Mouse (Mus musculus): ENCODE measurements around the gene Fam167b. TPM values are rescaled to one million over a fixed set of nuclear protein-coding genes. Genes with fewer than 3 reads are reported as not detected.

Gene Fam167b
- polyA plus RNA-seq, 1 experiment from 2014 or later = 4.4 TPM

- H3K27ac ChIP-seq = peak within 1 kb of the TSS; percentile 85
- H3K27me3 ChIP-seq = no peaks in the 10 kb centered on the region
- WGBS = 6% methylated on average over 44 of the region's 44 CpGs
- peaks cover 51% of the 10 kb centered on the region for H3K4me1 ChIP-seq (replicated peaks)
- no peaks in the 10 kb centered on the region for H3K9me3 ChIP-seq (replicated peaks)
- H3K9ac ChIP-seq = peak within 1 kb of the TSS; percentile 81
- ATAC-seq (replicated peaks; ENCODE audit: insufficient number of reproducible peaks, insufficient read depth, low FRiP score, low read depth) = peak; percentile 86
- peak within 1 kb of the TSS; percentile 69 for H3K4me3 ChIP-seq
- H3K4me2 ChIP-seq = peak within 1 kb of the TSS; percentile 85
- peaks cover 13% of the 10 kb centered on the region for H3K36me3 ChIP-seq
Measured at GRCm38 (mm10) chr4:129618786-129619691, 40.7 kb upstream of the Fam167b start, which contains the start of gene Iqcc. Gene Iqcc, minus strand, starts transcription at chr4:129619099.

- peak overlapping the region; percentile 85 for H3K4me2 ChIP-seq
- 93% methylated on average over 5 of the region's 5 CpGs for whole genome bisulfite sequencing
- no peak for ATAC-seq (replicated peaks; ENCODE audit: insufficient number of reproducible peaks, insufficient read depth, low FRiP score, low read depth)
- no peak overlapping the region for H3K27ac ChIP-seq
- peaks cover 52% of the 10 kb centered on the region for H3K4me1 ChIP-seq (replicated peaks)
- no peaks in the 10 kb centered on the region for H3K9me3 ChIP-seq (replicated peaks)
- H3K4me3 ChIP-seq = peak overlapping the region; percentile 69
- H3K9ac ChIP-seq = peak overlapping the region; percentile 81
- no peaks in the 10 kb centered on the region for H3K27me3 ChIP-seq
- peaks cover 13% of the 10 kb centered on the region for H3K36me3 ChIP-seq
Measured at GRCm38 (mm10) chr4:129618031-129618430, 39.7 kb upstream of the Fam167b start.

- ATAC-seq (replicated peaks; ENCODE audit: insufficient number of reproducible peaks, insufficient read depth, low FRiP score, low read depth) = no peak
Measured at GRCm38 (mm10) chr4:129617121-129617641, 38.8 kb upstream of the Fam167b start.

GRCm38 (mm10) chr4:129616631-129617030, 38.3 kb upstream of the Fam167b start:
- Histone ChIP-seq H3K9ac (no peak overlapping the region), H3K9me3 (replicated peaks) (no peaks in the 10 kb centered on the region), H3K4me3 (no peak overlapping the region), H3K4me1 (replicated peaks) (peaks cover 38% of the 10 kb centered on the region), H3K27me3 (no peaks in the 10 kb centered on the region), H3K4me2 (no peak overlapping the region), H3K36me3 (peaks cover 13% of the 10 kb centered on the region), H3K27ac (no peak overlapping the region)
- ATAC-seq (replicated peaks; ENCODE audit: insufficient number of reproducible peaks, insufficient read depth, low FRiP score, low read depth) = no peak
- 93% methylated on average over 3 of the region's 3 CpGs for WGBS

More at GRCm38 (mm10) chr4:129617121-129617641, 38.8 kb upstream of the Fam167b start:
- H3K4me1 ChIP-seq (replicated peaks) = peaks cover 44% of the 10 kb centered on the region
- no peak overlapping the region for H3K4me3 ChIP-seq
- 91% methylated on average over 7 of the region's 7 CpGs for WGBS
- H3K27ac ChIP-seq = no peak overlapping the region
- H3K36me3 ChIP-seq = peaks cover 13% of the 10 kb centered on the region
- H3K4me2 ChIP-seq = no peak overlapping the region
- H3K9ac ChIP-seq = no peak overlapping the region
- no peaks in the 10 kb centered on the region for H3K27me3 ChIP-seq
- no peaks in the 10 kb centered on the region for H3K9me3 ChIP-seq (replicated peaks)

- Histone ChIP-seq H3K4me3 (no peak overlapping the region), H3K4me1 (replicated peaks) (peaks cover 33% of the 10 kb centered on the region), H3K27me3 (no peaks in the 10 kb centered on the region), H3K27ac (no peak overlapping the region), H3K36me3 (peaks cover 13% of the 10 kb centered on the region), H3K9ac (no peak overlapping the region), H3K4me2 (no peak overlapping the region), H3K9me3 (replicated peaks) (no peaks in the 10 kb centered on the region)
- no peak for ATAC-seq (replicated peaks; ENCODE audit: insufficient number of reproducible peaks, insufficient read depth, low FRiP score, low read depth)
- WGBS = 84% methylated on average over 9 of the region's 9 CpGs
Measured at GRCm38 (mm10) chr4:129615801-129616290, 37.5 kb upstream of the Fam167b start.

- peaks cover 18% of the 10 kb centered on the region for H3K36me3 ChIP-seq
- no peak within 1 kb of the TSS for H3K9ac ChIP-seq
- no peak within 1 kb of the TSS for H3K4me2 ChIP-seq
- 74% methylated on average over 6 of the region's 6 CpGs for WGBS
- H3K4me1 ChIP-seq (replicated peaks) = peaks cover 27% of the 10 kb centered on the region
- no peak within 1 kb of the TSS for H3K4me3 ChIP-seq
- no peaks in the 10 kb centered on the region for H3K9me3 ChIP-seq (replicated peaks)
- H3K27ac ChIP-seq = peak within 1 kb of the TSS; percentile 59
- no peak for ATAC-seq (replicated peaks; ENCODE audit: insufficient number of reproducible peaks, insufficient read depth, low FRiP score, low read depth)
- H3K27me3 ChIP-seq = no peaks in the 10 kb centered on the region
Measured at GRCm38 (mm10) chr4:129614093-129614492, 35.7 kb upstream of the Fam167b start, which contains the start of gene Dcdc2b. Gene Dcdc2b, minus strand, starts transcription at chr4:129614257.

- no peak overlapping the region for H3K4me3 ChIP-seq
- ATAC-seq (replicated peaks; ENCODE audit: insufficient number of reproducible peaks, insufficient read depth, low FRiP score, low read depth) = no peak; the same call in 1 of the 2 replicates
- no peaks in the 10 kb centered on the region for H3K27me3 ChIP-seq
- no peaks in the 10 kb centered on the region for H3K9me3 ChIP-seq (replicated peaks)
- H3K27ac ChIP-seq = no peak overlapping the region
- no peak overlapping the region for H3K9ac ChIP-seq
- H3K4me1 ChIP-seq (replicated peaks) = peaks cover 16% of the 10 kb centered on the region
- 63% methylated on average over 4 of the region's 4 CpGs for WGBS
- H3K4me2 ChIP-seq = no peak overlapping the region
- peaks cover 26% of the 10 kb centered on the region for H3K36me3 ChIP-seq
Measured at GRCm38 (mm10) chr4:129610472-129610871, 32.1 kb upstream of the Fam167b start.

GRCm38 (mm10) chr4:129610026-129610425, 31.7 kb upstream of the Fam167b start:
- Histone ChIP-seq H3K27ac (no peak overlapping the region), H3K9ac (no peak overlapping the region)

GRCm38 (mm10) chr4:129609139-129609631, 30.8 kb upstream of the Fam167b start:
- ATAC-seq (replicated peaks; ENCODE audit: insufficient number of reproducible peaks, insufficient read depth, low FRiP score, low read depth) = no peak; the same call in 1 of the 2 replicates
- H3K4me2 ChIP-seq = no peak overlapping the region
- H3K36me3 ChIP-seq = peaks cover 37% of the 10 kb centered on the region
- peak overlapping the region; percentile 7 for H3K27ac ChIP-seq
- H3K4me3 ChIP-seq = no peak overlapping the region
- no peak overlapping the region for H3K9ac ChIP-seq
- WGBS = 77% methylated on average over 12 of the region's 12 CpGs
- H3K4me1 ChIP-seq (replicated peaks) = peaks cover 9% of the 10 kb centered on the region
- no peaks in the 10 kb centered on the region for H3K27me3 ChIP-seq
- no peaks in the 10 kb centered on the region for H3K9me3 ChIP-seq (replicated peaks)

More at GRCm38 (mm10) chr4:129610026-129610425, 31.7 kb upstream of the Fam167b start:
- Histone ChIP-seq H3K4me1 (replicated peaks) (peaks cover 16% of the 10 kb centered on the region), H3K4me2 (no peak overlapping the region), H3K9me3 (replicated peaks) (no peaks in the 10 kb centered on the region), H3K4me3 (no peak overlapping the region), H3K36me3 (peaks cover 29% of the 10 kb centered on the region), H3K27me3 (no peaks in the 10 kb centered on the region)
- WGBS = 74% methylated on average over 4 of the region's 4 CpGs
- ATAC-seq (replicated peaks; ENCODE audit: insufficient number of reproducible peaks, insufficient read depth, low FRiP score, low read depth) = no peak

- Histone ChIP-seq H3K4me2 (no peak overlapping the region), H3K9ac (no peak overlapping the region), H3K36me3 (peaks cover 40% of the 10 kb centered on the region), H3K27ac (peak overlapping the region; percentile 7; the same call in 1 of the 2 replicates), H3K4me1 (replicated peaks) (peaks cover 4% of the 10 kb centered on the region; the same call in 1 of the 2 replicates), H3K4me3 (no peak overlapping the region), H3K9me3 (replicated peaks) (no peaks in the 10 kb centered on the region), H3K27me3 (no peaks in the 10 kb centered on the region)
- ATAC-seq (replicated peaks; ENCODE audit: insufficient number of reproducible peaks, insufficient read depth, low FRiP score, low read depth) = peak; percentile 71
- WGBS = 36% methylated on average over 7 of the region's 7 CpGs
Measured at GRCm38 (mm10) chr4:129608426-129609025, 30.2 kb upstream of the Fam167b start.
